7 mouse cellular contexts compared by ENCODE assay signal in genomic region chr1:93128710-93129349, GRCm38 (mm10). TPM values are rescaled to one million over a fixed set of nuclear protein-coding genes. Genes with fewer than 3 reads are reported as not detected.
DNase-seq lines count a peak whose midpoint lies in the region; ATAC-seq and TF ChIP-seq lines count a peak whose summit lies in the region.

No protein-coding gene starts in this region.

- no peaks in the 10 kb centered on the region for H3K9me3 ChIP-seq in ES-Bruce4 (replicated peaks; ENCODE audit: control insufficient read depth, insufficient read depth, low read length, poor library complexity, severe bottlenecking)

- TF ChIP-seq POLR2A in ES-Bruce4 (IDR thresholded peaks at IDR 0.05; ENCODE audit: insufficient read depth, low read length) = no peak

- TF ChIP-seq CTCF in ES-Bruce4 (IDR thresholded peaks at IDR 0.05; ENCODE audit: low read depth, low read length) (peak; percentile 74), Patski (IDR thresholded peaks at IDR 0.05) (no peak)

- H3K27me3 ChIP-seq in ES-Bruce4 (ENCODE audit: control insufficient read depth, insufficient read depth, low read length, poor library complexity, severe bottlenecking) (no peaks in the 10 kb centered on the region), Patski (no peaks in the 10 kb centered on the region)

- no peak overlapping the region for H3K4me3 ChIP-seq in ES-Bruce4 (ENCODE audit: low read depth, low read length)

- no peaks in the 10 kb centered on the region for H3K4me1 ChIP-seq in ES-Bruce4 (ENCODE audit: control insufficient read depth, insufficient read depth, low read length)

- H3K27ac ChIP-seq in ES-Bruce4 (ENCODE audit: insufficient read depth, low read length) = no peak overlapping the region

- no peak for TF ChIP-seq EP300 in ES-Bruce4 (IDR thresholded peaks at IDR 0.05; ENCODE audit: insufficient read depth, low read depth, low read length)

- DNase-seq in Patski (ENCODE audit: low read depth, low spot score) = peak; percentile 2
- DNase-seq in cerebellum, postnatal 36 days = peak; percentile 69 to 70
- peak; percentile 53 for DNase-seq in gastrocnemius, postnatal 14 days
- DNase-seq in layer of hippocampus, postnatal 10 days (ENCODE audit: low spot score in 2 of 2) = peak; percentile 81 to 84
- DNase-seq in lung, postnatal 36 days = peak; percentile 80
- peak; percentile 47 for DNase-seq in telencephalon, adult 2 months (ENCODE audit: low read depth, low spot score)

- no peak for ATAC-seq in Patski

- no peaks in the 10 kb centered on the region for H3K36me3 ChIP-seq in ES-Bruce4 (ENCODE audit: control insufficient read depth, insufficient read depth, low read length, poor library complexity, severe bottlenecking)

- CTCF ChIA-PET in Patski (lab: Charles Lee) = interaction anchor here (0.7 to 1.7 kb wide), 11 partner anchors 9 to 223 kb away, joined by 3 to 11 read pairs (median 3); partner anchors contain the start of genes Mterf4, Pask and Ppp1r7

- POLR2A ChIA-PET in Patski (lab: Charles Lee) = no interaction called here

- in situ Hi-C loops in Patski (cut with MboI; ENCODE audit: low pct_unique_long_range_greater_than_20kb) = no loop called here

- intact Hi-C loops in gastrocnemius, postnatal 14 days (cut with DNase I; ENCODE audit: low total_unique reads) = no loop called here

- no peak overlapping the region for H3K9ac ChIP-seq in ES-Bruce4 (ENCODE audit: low read depth, poor library complexity, severe bottlenecking)

RNA-seq across cellular contexts. Expression of gene Agxt, which starts 6.2 kb away (rescaled TPM):
- polyA plus RNA-seq in ES-Bruce4 (2011; ENCODE audit: insufficient read depth, insufficient read length, low read depth, missing spikeins) = not detected in 2 replicates
- not detected for polyA plus RNA-seq in Patski (2021)
- total RNA-seq in gastrocnemius, postnatal 14 days (2021) = not detected
- total RNA-seq in layer of hippocampus, postnatal 10 days (2021) = not detected

RNA-seq across cellular contexts. Expression of gene Kif1a, which starts 27.1 kb away (rescaled TPM):
- 95.0 and 97.1 TPM in 2 replicates for polyA plus RNA-seq in ES-Bruce4 (2011; ENCODE audit: insufficient read depth, insufficient read length, low read depth, missing spikeins)
- not detected for polyA plus RNA-seq in Patski (2021)
- total RNA-seq in gastrocnemius, postnatal 14 days (2021) = 1 to 10 TPM; 1.4 to 5.7 TPM
- 100 to 1,000 TPM; 704 to 762 TPM for total RNA-seq in layer of hippocampus, postnatal 10 days (2021)

RNA-seq across cellular contexts. Expression of gene 2310007B03Rik, which starts 31.9 kb away (rescaled TPM):
- polyA plus RNA-seq in ES-Bruce4 (2011; ENCODE audit: insufficient read depth, insufficient read length, low read depth, missing spikeins) (1.9 and 2.1 TPM in 2 replicates), Patski (2021) (not detected)
- not detected for total RNA-seq in gastrocnemius, postnatal 14 days (2021)
- total RNA-seq in layer of hippocampus, postnatal 10 days (2021) = not detected

RNA-seq across cellular contexts. Expression of gene Crocc2, which starts 39.7 kb away (rescaled TPM):
- 0.09 TPM in 1 of 2 replicates, not detected in the other for polyA plus RNA-seq in ES-Bruce4 (2011; ENCODE audit: insufficient read depth, insufficient read length, low read depth, missing spikeins)
- 0.30 TPM for polyA plus RNA-seq in Patski (2021)
- not detected for total RNA-seq in gastrocnemius, postnatal 14 days (2021)
- total RNA-seq in layer of hippocampus, postnatal 10 days (2021) = under 1 TPM; 0.80 to 0.98 TPM

Comparison
In these comparisons a context has a peak if more than half of its experiments do, and no peak if none do; other contexts are left out.
1. DNase-seq: peak in every context shown above with its lines; median percentile 82 in layer of hippocampus, postnatal 10 days; 80 in lung, postnatal 36 days; 70 in cerebellum, postnatal 36 days; 53 in gastrocnemius, postnatal 14 days; 47 in telencephalon, adult 2 months; 2 in Patski.
2. RNA of gene Kif1a, which starts 27.1 kb away (total RNA-seq): 704 to 762 TPM in layer of hippocampus, postnatal 10 days; 1.4 to 5.7 TPM in gastrocnemius, postnatal 14 days; every median in the first group is over 100 times any median in the second.